Mouse (Mus musculus) kidney, postnatal 25 days (tissue): ENCODE data around the gene Ctps.
"Not testable (repeated sequence)": the region's sequence is repeated elsewhere in the genome, so short reads cannot be mapped to it uniquely, and the experiment has no call there.

ENCODE experiments used
- DNase-seq, 2 experiments: peaks; one replicate each; pipeline ENCODE4 v3.0.0; 2021; ENCODE audit warnings: mixed read lengths in 2 of 2

Ctps gene

DNA sequence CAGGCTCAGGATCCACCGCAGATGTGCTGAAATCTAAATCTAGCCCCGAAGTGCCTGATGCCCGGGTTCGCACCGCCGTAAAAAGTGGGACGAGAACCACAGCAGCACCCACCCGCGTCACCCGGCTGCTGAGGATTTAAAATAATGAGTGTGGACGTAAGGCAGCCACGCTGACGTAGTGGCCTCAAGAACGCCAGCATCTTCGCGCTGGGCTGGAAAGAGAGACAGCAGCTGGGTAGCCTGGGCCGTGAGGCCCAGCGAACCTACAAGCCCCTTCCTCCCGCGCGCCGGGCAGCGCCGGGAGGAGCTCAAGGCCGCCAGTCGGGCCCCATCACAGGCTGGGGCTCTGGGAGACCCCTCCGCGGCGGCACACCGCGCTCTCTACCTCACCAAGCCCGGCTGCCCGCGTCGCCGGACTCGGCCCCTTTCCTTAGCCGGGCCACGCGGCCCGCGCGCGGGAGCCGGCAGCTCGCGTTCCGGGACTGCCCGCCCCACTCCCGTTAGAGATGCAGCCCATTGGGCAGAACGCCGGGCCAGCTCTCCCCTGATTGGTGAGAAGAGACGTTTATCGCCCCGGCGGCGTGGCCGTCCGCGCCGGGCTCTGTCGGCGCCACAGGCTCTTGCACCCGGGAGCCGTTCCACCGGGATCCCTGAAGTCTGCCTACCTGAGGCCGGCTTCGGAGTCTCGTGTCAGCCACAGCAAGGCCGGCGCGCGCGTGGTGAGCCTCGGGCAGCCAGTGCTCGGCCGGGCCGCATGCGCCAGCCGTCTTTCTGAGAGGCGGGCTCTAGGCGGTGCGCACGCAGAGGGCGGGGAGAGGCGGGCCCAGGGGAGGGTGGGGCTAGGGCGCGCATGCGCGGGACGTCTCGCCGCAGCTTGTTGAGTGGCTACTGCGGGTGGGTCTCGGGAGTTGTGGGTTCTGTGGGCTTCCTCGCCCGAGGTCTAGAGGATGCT, at the start of gene Ctps:
Gene Ctps, minus strand, starts transcription at position 791 of the 952 bp plus-strand sequence.
- DNase-seq: peak; percentile 94 to 96

- no peak for DNase-seq
Observed at GRCm38 (mm10) chr4:120616199-120617025, 46.3 kb upstream of the Ctps start.

- DNase-seq: peak in 1 of 2 experiments; percentile 31
Observed at GRCm38 (mm10) chr4:120615528-120616081, 45.5 kb upstream of the Ctps start.

DNA sequence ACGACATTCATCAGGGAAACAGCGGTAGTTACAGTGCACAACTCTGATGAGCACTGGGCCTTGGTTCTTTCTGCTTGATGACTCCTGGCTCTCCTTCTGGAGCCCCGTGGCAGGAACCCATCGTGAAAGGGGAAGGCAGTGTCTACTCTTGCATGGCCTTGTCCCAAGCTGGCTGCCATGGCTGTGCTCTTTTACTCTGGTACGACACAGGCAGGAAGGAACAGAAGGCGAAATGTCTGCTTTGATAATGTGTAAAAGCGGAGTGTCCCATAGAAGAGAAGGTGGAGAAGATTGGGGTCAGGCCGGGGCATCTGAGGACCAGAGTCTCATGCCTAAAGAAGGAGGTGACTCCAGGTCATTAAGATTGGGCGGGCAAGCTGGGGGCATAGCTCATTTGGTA, 44.6 kb upstream of the Ctps start:
- DNase-seq: no peak

- DNase-seq: peak; percentile 30 to 59
Observed at GRCm38 (mm10) chr4:120613691-120614329, 43.7 kb upstream of the Ctps start.

DNA sequence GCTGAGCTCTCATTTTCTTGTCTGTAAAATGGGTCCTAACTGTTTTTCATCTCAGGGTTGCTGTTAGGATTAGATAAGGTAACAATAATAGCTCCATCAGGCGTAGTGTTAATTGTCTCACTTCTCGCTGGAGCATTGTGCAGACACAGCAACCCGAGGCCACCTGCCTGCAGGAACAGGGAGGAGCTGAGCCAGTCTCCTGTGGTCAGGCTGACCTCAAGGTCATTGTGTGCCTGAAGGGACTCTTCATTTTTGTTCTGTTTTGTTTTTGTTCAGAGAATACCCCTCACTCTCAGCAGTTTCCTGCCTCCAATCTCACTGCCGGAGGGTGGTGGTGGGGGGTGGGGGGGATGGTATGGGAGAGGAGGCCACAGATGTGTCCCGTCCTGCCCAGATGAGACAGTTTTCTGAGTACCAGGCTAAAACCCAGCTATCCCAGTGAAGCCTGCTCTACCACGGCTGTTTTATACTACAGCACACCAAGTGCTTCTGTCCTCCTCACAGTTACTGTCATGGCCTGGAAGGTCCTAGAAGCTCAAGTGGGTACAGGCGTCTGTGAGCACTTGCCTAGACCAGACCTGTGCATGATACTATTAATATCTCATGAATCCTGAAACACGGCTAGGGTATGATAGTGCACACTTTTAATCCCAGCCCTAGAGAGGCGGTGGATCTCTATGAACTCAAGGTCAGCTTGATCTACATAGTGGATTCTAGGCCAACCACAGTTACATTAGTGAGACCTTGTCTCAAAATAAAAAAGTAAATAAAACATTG, 42.4 kb upstream of the Ctps start:
- DNase-seq: no peak

DNA sequence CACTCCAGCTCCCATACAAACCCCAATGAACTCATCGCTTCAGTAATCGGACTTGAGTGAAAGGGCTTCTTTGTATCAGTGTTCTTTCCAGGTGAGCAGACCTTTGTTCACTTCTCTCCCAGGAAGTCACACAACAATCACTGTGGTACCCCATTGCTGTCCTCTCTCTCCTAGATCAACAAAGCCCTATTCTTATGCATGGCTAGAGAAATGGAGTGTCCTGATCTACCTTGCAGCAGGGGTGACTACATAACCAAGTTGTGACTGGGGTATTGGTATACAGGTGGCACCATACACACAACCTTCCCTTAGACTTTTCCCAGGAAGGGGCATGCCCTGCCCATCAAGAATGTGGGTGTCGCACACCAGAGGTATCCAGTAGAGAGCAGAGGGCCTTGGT, 40.9 kb upstream of the Ctps start:
- no peak for DNase-seq

DNA sequence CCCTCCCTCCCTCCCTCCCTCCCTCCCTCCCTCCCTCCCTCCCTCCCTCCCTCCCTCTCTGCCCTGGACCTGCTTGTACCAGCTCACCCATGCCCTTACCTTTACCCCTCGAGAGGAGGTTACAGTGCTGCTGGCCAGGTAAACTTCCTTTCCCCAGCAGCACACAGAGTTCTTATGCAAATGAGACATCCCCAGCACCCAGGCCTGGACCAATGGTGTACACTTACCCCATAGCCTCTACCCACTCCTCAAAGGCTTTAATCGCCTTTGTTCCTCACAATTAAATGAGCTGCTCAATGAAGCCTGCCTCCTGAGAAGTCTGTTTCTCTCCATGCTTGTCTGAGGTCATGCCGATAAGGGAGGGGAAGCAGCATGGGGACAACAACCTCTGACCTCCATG, 36.9 kb upstream of the Ctps start:
- peak in 1 of 2 experiments; percentile 63 for DNase-seq

GRCm38 (mm10) chr4:120602669-120603068, 32.6 kb upstream of the Ctps start:
- DNase-seq: no peak

DNA sequence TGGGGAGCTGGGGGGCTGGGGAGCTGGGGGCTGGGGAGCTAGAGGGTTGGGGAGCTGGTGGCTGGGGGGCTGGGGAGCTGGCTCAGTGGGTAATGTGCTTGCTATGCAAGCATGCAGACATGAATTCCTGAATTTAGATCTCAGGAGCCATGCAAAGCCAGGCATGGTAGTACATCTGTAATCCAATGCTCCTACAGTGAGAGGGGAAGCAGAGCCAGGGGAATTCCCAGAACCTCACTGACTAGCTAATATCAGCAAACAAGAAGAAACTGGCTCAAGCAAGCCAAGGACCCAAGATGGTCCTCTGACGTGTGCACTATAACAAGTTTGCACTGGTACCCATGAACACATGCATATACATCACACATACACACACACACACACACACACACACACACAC, 31.7 kb upstream of the Ctps start:
- no peak for DNase-seq

GRCm38 (mm10) chr4:120598922-120599321, 28.8 kb upstream of the Ctps start:
- peak in 1 of 2 experiments; percentile 41 for DNase-seq

- DNase-seq: not testable (repeated sequence)
Observed at GRCm38 (mm10) chr4:120596210-120596609, 26.1 kb upstream of the Ctps start.

DNA sequence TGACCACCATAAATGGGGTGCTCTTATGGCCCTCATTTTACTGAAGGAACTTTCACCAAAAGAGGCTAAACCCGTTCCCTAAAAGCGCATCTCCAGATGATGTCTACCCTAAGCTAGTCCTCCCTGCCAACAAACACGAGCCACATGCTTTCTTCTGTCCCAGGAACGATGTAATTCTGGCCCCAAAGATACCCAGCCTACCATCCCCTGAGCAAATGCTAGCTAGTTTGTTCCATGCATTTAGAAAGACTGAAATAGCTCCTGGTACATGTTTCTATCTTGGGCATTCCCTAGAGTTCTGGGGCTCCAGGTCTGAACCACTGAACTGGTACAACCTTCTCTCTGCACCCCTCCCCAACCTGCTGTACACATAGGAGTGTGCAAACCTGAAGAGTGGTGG, 20.9 kb upstream of the Ctps start:
- no peak for DNase-seq

- DNase-seq: peak; percentile 70 to 77
Observed at GRCm38 (mm10) chr4:120589815-120590422, 19.8 kb upstream of the Ctps start.

GRCm38 (mm10) chr4:120589070-120589469, 19.0 kb upstream of the Ctps start:
- no peak for DNase-seq

GRCm38 (mm10) chr4:120588445-120588844, 18.4 kb upstream of the Ctps start, which contains the start of gene Gm8439:
Gene Gm8439, plus strand, starts transcription at chr4:120588745.
- no peak for DNase-seq

DNA sequence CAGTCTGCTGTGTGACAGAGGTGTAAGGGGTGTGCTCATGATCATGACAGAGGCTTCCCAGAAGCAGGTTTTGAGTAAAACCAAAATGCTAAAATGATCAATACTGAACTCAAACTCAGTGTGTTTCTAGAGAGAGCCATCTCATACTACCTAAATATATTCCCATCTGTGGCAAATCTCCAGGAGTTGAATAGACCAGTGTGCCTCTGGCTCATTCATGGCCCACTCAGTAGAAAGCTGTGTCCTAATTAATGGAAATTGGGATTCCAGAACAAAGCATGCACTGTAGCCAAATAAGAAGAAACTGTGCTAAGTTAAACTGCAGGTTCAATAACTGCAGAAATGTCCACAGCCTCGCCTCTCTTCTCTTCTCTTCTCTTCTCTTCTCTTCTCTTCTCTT, 16.9 kb upstream of the Ctps start:
- DNase-seq: no peak

DNA sequence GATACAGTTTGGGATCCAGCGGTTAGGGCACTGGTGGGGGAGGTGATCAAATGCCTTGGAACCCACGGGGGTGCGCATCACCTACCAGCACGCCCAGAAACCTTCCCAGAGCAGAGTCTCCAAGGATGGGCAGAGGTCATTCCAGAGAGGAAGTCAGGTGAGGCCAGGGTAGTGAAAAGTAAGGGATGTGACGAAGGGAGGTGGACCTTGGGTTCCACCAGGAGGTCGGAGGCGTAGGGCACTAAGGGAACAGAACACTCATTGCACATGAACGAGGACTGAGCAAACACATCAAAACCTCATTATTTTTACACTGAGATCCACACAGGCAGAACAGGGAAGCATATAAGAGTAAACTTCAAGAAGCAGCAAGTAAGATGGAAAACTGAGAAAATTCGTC, 11.6 kb upstream of the Ctps start:
- no peak for DNase-seq

- DNase-seq: no peak
Observed at GRCm38 (mm10) chr4:120580894-120581293, 10.8 kb upstream of the Ctps start.

- no peak for DNase-seq
Observed at GRCm38 (mm10) chr4:120571691-120572090, 1.6 kb upstream of the Ctps start.

- DNase-seq: no peak
Observed at GRCm38 (mm10) chr4:120571070-120571464, 991 bp upstream of the Ctps start.
